Mouse (Mus musculus) midbrain, embryonic 14.5 days (tissue): ENCODE data around the gene Slain1. TPM values are rescaled to one million over a fixed set of nuclear protein-coding genes. Genes with fewer than 3 reads are reported as not detected.
A peak's percentile ranks its signal among the peaks of the same experiment; 100 is the strongest.
"Not testable (repeated sequence)": the region's sequence is repeated elsewhere in the genome, so short reads cannot be mapped to it uniquely, and the experiment has no call there.

Source experiments
- ATAC-seq: fragments of 200-750 bp; cut with Nextera tagmentation; 2 replicates; pipeline ENCODE4 v1.8.0; 2017; ENCODE audit warnings: moderate number of reproducible peaks, moderate library complexity; ENCODE audit not compliant: low FRiP score, low TSS enrichment
- DNase-seq: peaks from one replicate; pipeline ENCODE4 v3.0.0-alpha.2; 2015
- H3K27ac ChIP-seq: fragments of 300-500 bp; sonication (generic); replicated peaks from 2 replicates; pipeline ENCODE4 v1.5.1; 2014; ENCODE audit warnings: mild to moderate bottlenecking, low read depth, low read length, moderate library complexity
- H3K27me3 ChIP-seq: fragments of 300-500 bp; sonication (generic); 2 replicates; pipeline ENCODE4 v1.6.1; 2014; ENCODE audit warnings: low read length, control low read depth, mixed read lengths; ENCODE audit not compliant: control insufficient read depth, insufficient read depth
- H3K36me3 ChIP-seq: fragments of 300-500 bp; sonication (generic); 2 replicates; pipeline ENCODE4 v1.6.1; 2014; ENCODE audit warnings: low read length, control low read depth; ENCODE audit not compliant: control insufficient read depth, insufficient read depth
- H3K4me1 ChIP-seq: fragments of 300-500 bp; sonication (generic); 2 replicates; pipeline ENCODE4 v1.6.1; 2014; ENCODE audit warnings: mild to moderate bottlenecking, antibody characterized with exemption, low read length, control low read depth; ENCODE audit not compliant: control insufficient read depth, insufficient read depth
- H3K4me2 ChIP-seq: fragments of 300-500 bp; sonication (generic); 2 replicates; pipeline ENCODE4 v1.6.1; 2014; ENCODE audit warnings: mild to moderate bottlenecking, low read length, moderate library complexity
- H3K4me3 ChIP-seq: fragments of 300-500 bp; sonication (generic); replicated peaks from 2 replicates; pipeline ENCODE4 v1.5.1; 2014; ENCODE audit warnings: low read depth, low read length
- H3K9ac ChIP-seq: fragments of 300-500 bp; sonication (generic); replicated peaks from 2 replicates; pipeline ENCODE4 v1.6.1; 2014; ENCODE audit warnings: mild to moderate bottlenecking, low read length, moderate library complexity
- H3K9me3 ChIP-seq: fragments of 300-500 bp; sonication (generic); 2 replicates; pipeline ENCODE4 v1.6.1; 2016; ENCODE audit warnings: low read length, control low read depth, mixed read lengths; ENCODE audit not compliant: control insufficient read depth
- WGBS: fragments of 180-500 bp; shearing (Covaris S2); extraction: QIAGEN DNeasy Blood & Tissue Kit; methylation state at CpG from one replicate; pipeline ENCODE4 v1.1.7; 2014; 5-methylcytosine and 5-hydroxymethylcytosine counted together
- microRNA-seq: library from miRNA; unstranded; fragments of <30 nt; microRNA quantifications from one replicate; pipeline ENCODE4, GENCODE M21; 2016
- polyA plus RNA-seq: library from polyadenylated mRNA; unstranded; fragments of >200 nt; fragmentation: Nextera tagmentation; extraction: Ambion mirVana; gene quantifications from 2 replicates; pipeline ENCODE4 v1.2.1, GENCODE M21; 2014

The Slain1 gene
- polyA plus RNA-seq, 1 experiment from 2014 or later, result 30.8 TPM

DNA sequence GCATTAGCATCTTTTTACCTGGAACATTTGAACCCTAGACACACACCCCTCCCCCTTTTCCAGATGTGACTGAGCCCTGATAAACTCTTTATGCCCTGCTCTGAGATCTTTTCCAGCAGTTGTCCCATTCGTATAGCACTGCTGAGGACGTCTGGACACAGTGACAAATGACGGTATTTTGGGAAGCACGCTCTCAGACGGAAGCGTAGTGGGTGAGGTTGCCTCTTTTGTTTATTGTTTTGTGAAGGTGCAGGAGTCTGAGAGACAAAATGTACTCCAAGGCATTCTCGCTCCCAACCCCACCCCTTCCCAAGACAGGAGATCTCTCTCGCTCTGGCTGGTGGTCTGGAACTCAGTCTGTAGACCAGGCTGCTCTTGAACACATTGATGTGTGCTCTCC lies 92.1 kb downstream of the Slain1 start:
- no peak overlapping the region for H3K27ac ChIP-seq
- no peak for ATAC-seq
- H3K36me3 ChIP-seq, result no peaks in the 10 kb centered on the region
- no peak for DNase-seq
- WGBS, result 88% methylated on average over 8 of the region's 8 CpGs
- H3K9me3 ChIP-seq, result no peaks in the 10 kb centered on the region
- H3K27me3 ChIP-seq, result no peaks in the 10 kb centered on the region
- no peak overlapping the region for H3K9ac ChIP-seq
- no peak overlapping the region for H3K4me3 ChIP-seq
- H3K4me2 ChIP-seq, result no peak overlapping the region
- H3K4me1 ChIP-seq, result no peaks in the 10 kb centered on the region

DNA sequence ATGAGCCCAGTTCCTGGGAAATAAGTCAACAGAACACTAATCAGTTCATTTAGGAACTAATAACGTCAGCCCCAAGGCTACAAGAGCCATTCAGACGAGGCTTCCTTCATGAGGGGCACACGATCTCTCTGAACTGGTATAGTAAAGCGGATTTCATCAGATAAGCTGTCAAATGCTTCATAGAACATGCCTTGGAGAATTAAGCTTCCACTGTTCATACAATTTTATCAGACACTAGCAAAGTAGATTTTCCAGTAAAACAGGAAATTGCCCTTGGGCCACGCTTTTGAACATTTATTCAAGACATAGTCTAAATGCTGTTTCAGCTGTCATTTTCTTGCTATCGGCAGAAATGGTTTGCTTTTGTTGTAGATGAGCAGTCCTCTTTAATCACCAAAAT lies 97.3 kb downstream of the Slain1 start:
- Histone ChIP-seq H3K36me3 (no peaks in the 10 kb centered on the region), H3K9ac (no peak overlapping the region), H3K27ac (no peak overlapping the region), H3K9me3 (no peaks in the 10 kb centered on the region), H3K4me1 (peaks cover 6% of the 10 kb centered on the region; the same call in 1 of the 2 replicates), H3K4me3 (no peak overlapping the region), H3K4me2 (no peak overlapping the region), H3K27me3 (no peaks in the 10 kb centered on the region)
- no peak for ATAC-seq
- 54% methylated on average over 6 of the region's 6 CpGs for WGBS
- DNase-seq, result peak; percentile 76

DNA sequence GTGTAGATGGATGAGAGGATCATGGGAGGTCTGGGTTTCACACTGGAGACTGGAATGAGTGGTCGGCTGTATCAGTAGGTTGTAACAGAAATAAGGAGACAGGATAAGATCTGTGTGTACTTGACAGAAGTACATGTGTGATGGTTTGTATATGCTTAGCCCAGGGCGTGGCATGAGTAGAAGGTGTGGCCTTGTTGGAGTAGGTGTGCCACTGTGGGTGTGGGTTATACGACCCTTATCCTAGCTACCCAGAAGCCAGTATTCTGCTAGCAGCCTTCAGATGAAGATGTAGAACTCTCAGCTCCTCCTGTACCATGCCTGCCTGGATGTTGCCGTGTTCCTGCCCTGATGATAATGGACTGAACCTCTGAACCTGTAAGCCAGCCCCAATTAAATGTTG lies 100.6 kb downstream of the Slain1 start:
- not testable (repeated sequence) for ATAC-seq, H3K9ac ChIP-seq, H3K4me3 ChIP-seq, H3K27me3 ChIP-seq, H3K27ac ChIP-seq, H3K4me2 ChIP-seq, DNase-seq, H3K36me3 ChIP-seq, H3K4me1 ChIP-seq, H3K9me3 ChIP-seq
- WGBS, result 90% methylated on average over 4 of the region's 4 CpGs

DNA sequence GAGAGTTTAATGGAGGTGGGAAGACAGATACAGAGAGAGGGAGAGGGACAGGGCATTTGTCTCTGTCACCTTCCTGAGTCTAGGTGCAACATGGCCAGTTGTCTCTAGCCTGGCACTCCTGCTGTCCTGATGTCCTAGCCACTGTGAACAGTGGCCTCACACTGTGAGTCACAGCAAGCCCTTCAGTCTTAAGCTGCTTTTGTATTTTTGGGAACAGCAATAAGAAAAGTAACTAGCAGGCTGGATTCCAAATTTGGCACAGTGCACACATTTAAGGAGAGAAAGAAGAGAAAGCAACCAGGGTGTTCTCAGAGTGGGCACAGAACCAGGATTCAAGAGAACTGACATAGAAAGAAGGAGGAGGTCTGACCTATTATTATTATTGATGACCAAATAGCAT lies 101.4 kb downstream of the Slain1 start:
- DNase-seq (no peak), ATAC-seq (no peak)
- H3K9ac ChIP-seq, result no peak overlapping the region
- no peaks in the 10 kb centered on the region for H3K36me3 ChIP-seq
- H3K4me3 ChIP-seq, result no peak overlapping the region
- no peaks in the 10 kb centered on the region for H3K9me3 ChIP-seq
- no peak overlapping the region for H3K4me2 ChIP-seq
- H3K27me3 ChIP-seq, result no peaks in the 10 kb centered on the region
- no peak overlapping the region for H3K27ac ChIP-seq
- H3K4me1 ChIP-seq, result peaks cover 6% of the 10 kb centered on the region; the same call in 1 of the 2 replicates

DNA sequence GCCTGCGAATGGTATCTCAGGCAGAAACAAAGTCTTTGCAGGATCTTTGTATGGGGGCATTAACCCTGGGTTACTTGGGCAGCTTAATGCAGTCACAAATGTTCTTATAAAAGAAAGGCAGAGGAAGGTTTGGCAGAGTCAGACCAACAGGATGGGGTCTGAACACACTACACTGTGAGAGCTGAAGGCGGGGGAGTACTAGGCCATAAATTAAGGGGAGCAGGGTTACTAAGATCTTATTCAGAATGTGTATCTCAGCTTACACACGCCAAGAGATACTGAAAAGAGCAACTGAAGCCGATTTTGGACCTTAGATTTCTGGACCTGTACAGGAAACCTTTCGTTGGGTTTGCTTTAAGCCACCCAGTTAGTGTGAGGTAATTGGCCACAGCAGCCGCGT lies 102.7 kb downstream of the Slain1 start:
- Histone ChIP-seq H3K4me1 (peaks cover under 1% of the 10 kb centered on the region; the same call in 1 of the 2 replicates), H3K9me3 (no peaks in the 10 kb centered on the region), H3K27me3 (no peaks in the 10 kb centered on the region), H3K27ac (no peak overlapping the region), H3K9ac (no peak overlapping the region), H3K4me2 (no peak overlapping the region), H3K4me3 (no peak overlapping the region), H3K36me3 (no peaks in the 10 kb centered on the region)
- no peak for DNase-seq
- WGBS, result 94% methylated on average over 7 of the region's 7 CpGs
- ATAC-seq, result no peak

DNA sequence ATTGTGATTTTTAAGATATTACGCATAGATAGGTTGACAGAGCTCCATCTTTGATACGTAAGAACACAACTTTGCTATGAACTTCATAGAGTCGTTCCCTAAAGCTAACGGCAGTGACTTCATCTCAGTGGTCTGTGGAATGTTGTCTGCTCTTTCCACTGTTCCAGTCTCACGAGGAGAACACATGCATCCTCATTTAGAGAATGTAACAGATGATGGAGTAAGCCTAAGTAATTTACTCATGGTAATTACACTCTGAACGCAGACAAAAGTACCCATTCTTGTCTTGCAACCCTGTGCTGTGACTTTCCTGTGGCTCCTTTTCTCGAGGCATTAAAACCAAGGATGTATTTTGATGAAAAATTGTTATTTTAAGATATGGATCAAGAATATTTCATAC lies 104.0 kb downstream of the Slain1 start:
- Histone ChIP-seq H3K27me3 (no peaks in the 10 kb centered on the region), H3K4me2 (no peak overlapping the region), H3K27ac (no peak overlapping the region), H3K9me3 (no peaks in the 10 kb centered on the region), H3K36me3 (no peaks in the 10 kb centered on the region), H3K4me3 (no peak overlapping the region), H3K9ac (no peak overlapping the region), H3K4me1 (no peaks in the 10 kb centered on the region)
- ATAC-seq (no peak), DNase-seq (no peak)
- WGBS, result 87% methylated on average over 7 of the region's 7 CpGs

DNA sequence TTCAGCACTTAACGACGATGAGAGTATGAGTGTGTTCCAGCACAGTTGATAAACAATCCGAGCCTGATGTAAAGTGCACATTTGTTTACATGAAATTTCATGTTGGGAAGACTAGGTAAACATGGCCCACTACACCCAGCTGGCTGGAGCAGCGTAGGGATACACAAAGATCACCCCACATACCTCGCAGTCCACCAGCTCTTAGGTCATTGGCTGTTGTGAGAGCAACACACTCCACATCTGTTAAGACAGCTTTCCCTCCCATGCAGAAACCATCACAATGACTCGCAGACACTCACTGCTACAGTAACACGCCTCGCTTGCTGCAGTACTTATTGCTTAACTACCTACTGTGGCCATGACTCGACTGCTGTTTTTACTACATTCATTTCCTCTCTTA lies 104.4 kb downstream of the Slain1 start:
- no peak for DNase-seq
- H3K4me3 ChIP-seq, result no peak overlapping the region
- no peaks in the 10 kb centered on the region for H3K4me1 ChIP-seq
- no peaks in the 10 kb centered on the region for H3K36me3 ChIP-seq
- 91% methylated on average over 9 of the region's 9 CpGs for WGBS
- no peaks in the 10 kb centered on the region for H3K27me3 ChIP-seq
- H3K9ac ChIP-seq, result no peak overlapping the region
- no peak overlapping the region for H3K27ac ChIP-seq
- ATAC-seq, result no peak
- no peak overlapping the region for H3K4me2 ChIP-seq
- no peaks in the 10 kb centered on the region for H3K9me3 ChIP-seq

Small RNA genes lying within 50 kb of the gene (microRNA-seq; reads per million reads assigned to microRNA genes)
- 0.44 reads per million for gene Gm22877

Other genes with a start within 250 kb of the Slain1 start
- 0.08 and 0.20 TPM in 2 replicates for gene Scel, start 136.9 kb upstream of the Slain1 start, polyA plus RNA-seq
- gene Ednrb, start 194.2 kb downstream of the Slain1 start, polyA plus RNA-seq, result 111 and 125 TPM in 2 replicates